Mouse (Mus musculus): ENCODE measurements around the gene Rhcg. TPM values are rescaled to one million over a fixed set of nuclear protein-coding genes. Genes with fewer than 3 reads are reported as not detected.

Rhcg gene
- polyA plus RNA-seq, 1 experiment: 170 TPM

DNA sequence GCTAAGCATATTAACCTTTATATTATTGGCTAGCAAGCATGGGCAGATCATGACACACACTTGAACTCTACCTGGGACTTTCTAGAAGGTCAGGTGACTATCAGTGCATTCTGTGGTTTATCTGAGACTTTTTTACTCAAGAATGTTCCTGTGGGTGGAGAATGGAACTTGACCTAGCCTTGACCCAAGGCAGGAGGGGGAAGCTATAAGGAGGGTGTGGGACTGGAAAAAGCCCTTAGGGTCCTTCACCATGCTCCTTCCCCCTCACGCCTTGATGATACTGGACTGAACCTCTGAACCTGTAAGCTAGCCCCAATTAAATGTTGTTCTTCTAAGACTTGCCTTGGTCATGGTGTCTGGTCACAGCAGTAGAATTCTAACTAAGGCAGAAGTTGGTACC is 36.7 kb upstream of the Rhcg start:
- 86% methylated on average over 1 of the region's 1 CpGs for WGBS
- TF ChIP-seq CTCF (conservative IDR thresholded peaks at IDR 0.05; ENCODE audit: insufficient read depth, insufficient read length, low read depth, low read length) (no peak), POLR2A (IDR thresholded peaks at IDR 0.05; ENCODE audit: low read depth, low read length) (no peak)
- Histone ChIP-seq H3K36me3 (ENCODE audit: control insufficient read depth, insufficient read depth, low read length) (no peaks in the 10 kb centered on the region), H3K27ac (ENCODE audit: insufficient read depth, low read depth, low read length) (no peak overlapping the region), H3K4me3 (ENCODE audit: insufficient read depth, low read depth, low read length) (no peak overlapping the region), H3K4me1 (ENCODE audit: control insufficient read depth, insufficient read depth, low read length) (no peaks in the 10 kb centered on the region), H3K27me3 (replicated peaks; ENCODE audit: control insufficient read depth, insufficient read depth, low read length) (no peaks in the 10 kb centered on the region)
- no peak for DNase-seq

- no peak overlapping the region for H3K27ac ChIP-seq (ENCODE audit: insufficient read depth, low read depth, low read length)
- no peaks in the 10 kb centered on the region for H3K36me3 ChIP-seq (ENCODE audit: control insufficient read depth, insufficient read depth, low read length)
- peak; percentile 54 for DNase-seq
- H3K27me3 ChIP-seq (replicated peaks; ENCODE audit: control insufficient read depth, insufficient read depth, low read length): no peaks in the 10 kb centered on the region
- WGBS: 9% methylated on average over 3 of the region's 3 CpGs
- no peaks in the 10 kb centered on the region for H3K4me1 ChIP-seq (ENCODE audit: control insufficient read depth, insufficient read depth, low read length)
- TF ChIP-seq CTCF (conservative IDR thresholded peaks at IDR 0.05; ENCODE audit: insufficient read depth, insufficient read length, low read depth, low read length) (peak; percentile 69), POLR2A (IDR thresholded peaks at IDR 0.05; ENCODE audit: low read depth, low read length) (no peak)
- H3K4me3 ChIP-seq (ENCODE audit: insufficient read depth, low read depth, low read length): no peak overlapping the region
Observed at GRCm38 (mm10) chr7:79649005-79649404, 31.5 kb upstream of the Rhcg start.

- H3K27ac ChIP-seq (ENCODE audit: insufficient read depth, low read depth, low read length): peak overlapping the region; percentile 2; the same call in 1 of the 2 replicates
- H3K36me3 ChIP-seq (ENCODE audit: control insufficient read depth, insufficient read depth, low read length): no peaks in the 10 kb centered on the region
- WGBS: 57% methylated on average over 3 of the region's 3 CpGs
- no peaks in the 10 kb centered on the region for H3K4me1 ChIP-seq (ENCODE audit: control insufficient read depth, insufficient read depth, low read length)
- no peak overlapping the region for H3K4me3 ChIP-seq (ENCODE audit: insufficient read depth, low read depth, low read length)
- no peaks in the 10 kb centered on the region for H3K27me3 ChIP-seq (replicated peaks; ENCODE audit: control insufficient read depth, insufficient read depth, low read length)
- TF ChIP-seq POLR2A (IDR thresholded peaks at IDR 0.05; ENCODE audit: low read depth, low read length) (no peak), CTCF (conservative IDR thresholded peaks at IDR 0.05; ENCODE audit: insufficient read depth, insufficient read length, low read depth, low read length) (no peak)
- peak; percentile 37 for DNase-seq
Observed at GRCm38 (mm10) chr7:79647233-79647632, 29.8 kb upstream of the Rhcg start.

DNA sequence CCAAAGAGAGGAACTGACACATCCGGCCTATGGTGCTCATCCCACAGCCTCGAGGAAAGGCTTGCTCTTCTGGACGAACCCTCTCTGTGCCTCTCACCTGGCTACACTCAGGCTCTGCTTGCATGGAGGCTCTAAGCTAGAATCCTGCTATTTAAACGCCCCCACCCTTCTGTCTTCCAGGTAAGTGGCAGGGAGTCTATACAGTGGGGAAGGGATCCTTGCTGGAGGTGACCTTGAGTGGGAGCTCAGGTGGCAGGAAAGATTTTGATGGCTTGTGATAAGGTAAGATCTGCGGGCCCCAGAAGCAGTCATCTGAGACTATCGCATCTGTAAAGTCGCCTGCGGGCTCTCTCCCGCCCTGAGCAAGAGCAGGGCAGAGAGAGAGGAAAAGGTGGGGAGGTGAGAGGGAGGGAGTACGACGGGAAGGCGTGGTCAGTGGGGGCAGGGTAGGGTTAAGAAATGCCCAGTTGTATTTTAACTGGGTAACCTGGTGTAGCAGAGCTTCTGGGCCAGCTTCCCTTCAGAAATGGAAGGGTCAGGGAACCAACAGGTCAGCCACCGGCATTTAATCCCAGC is 14.4 kb upstream of the Rhcg start:
- Histone ChIP-seq H3K27me3 (replicated peaks; ENCODE audit: control insufficient read depth, insufficient read depth, low read length) (no peaks in the 10 kb centered on the region; the same call in 1 of the 2 replicates), H3K4me3 (ENCODE audit: insufficient read depth, low read depth, low read length) (no peak overlapping the region), H3K36me3 (ENCODE audit: control insufficient read depth, insufficient read depth, low read length) (no peaks in the 10 kb centered on the region), H3K4me1 (ENCODE audit: control insufficient read depth, insufficient read depth, low read length) (no peaks in the 10 kb centered on the region; the same call in 1 of the 2 replicates), H3K27ac (ENCODE audit: insufficient read depth, low read depth, low read length) (peak overlapping the region; percentile 70)
- 24% methylated on average over 13 of the region's 13 CpGs for WGBS
- DNase-seq: peak; percentile 62
- no peak for TF ChIP-seq CTCF (conservative IDR thresholded peaks at IDR 0.05; ENCODE audit: insufficient read depth, insufficient read length, low read depth, low read length)
- no peak for TF ChIP-seq POLR2A (IDR thresholded peaks at IDR 0.05; ENCODE audit: low read depth, low read length)

GRCm38 (mm10) chr7:79628271-79628913 is 10.9 kb upstream of the Rhcg start:
- WGBS: 39% methylated on average over 4 of the region's 4 CpGs
- H3K36me3 ChIP-seq (ENCODE audit: control insufficient read depth, insufficient read depth, low read length): no peaks in the 10 kb centered on the region
- no peaks in the 10 kb centered on the region; the same call in 1 of the 2 replicates for H3K4me1 ChIP-seq (ENCODE audit: control insufficient read depth, insufficient read depth, low read length)
- peak; percentile 38 for DNase-seq
- TF ChIP-seq POLR2A (IDR thresholded peaks at IDR 0.05; ENCODE audit: low read depth, low read length) (no peak), CTCF (conservative IDR thresholded peaks at IDR 0.05; ENCODE audit: insufficient read depth, insufficient read length, low read depth, low read length) (no peak)
- H3K4me3 ChIP-seq (ENCODE audit: insufficient read depth, low read depth, low read length): no peak overlapping the region
- no peaks in the 10 kb centered on the region; the same call in 1 of the 2 replicates for H3K27me3 ChIP-seq (replicated peaks; ENCODE audit: control insufficient read depth, insufficient read depth, low read length)
- peak overlapping the region; percentile 3; the same call in 1 of the 2 replicates for H3K27ac ChIP-seq (ENCODE audit: insufficient read depth, low read depth, low read length)

GRCm38 (mm10) chr7:79626170-79626569 is 8.7 kb upstream of the Rhcg start:
- WGBS: 84% methylated on average over 5 of the region's 5 CpGs

GRCm38 (mm10) chr7:79623086-79623485 is 5.6 kb upstream of the Rhcg start:
- H3K27ac ChIP-seq (ENCODE audit: insufficient read depth, low read depth, low read length): no peak overlapping the region
- no peaks in the 10 kb centered on the region for H3K27me3 ChIP-seq (replicated peaks; ENCODE audit: control insufficient read depth, insufficient read depth, low read length)
- no peak for DNase-seq
- H3K36me3 ChIP-seq (ENCODE audit: control insufficient read depth, insufficient read depth, low read length): no peaks in the 10 kb centered on the region
- TF ChIP-seq POLR2A (IDR thresholded peaks at IDR 0.05; ENCODE audit: low read depth, low read length): no peak
- TF ChIP-seq CTCF (conservative IDR thresholded peaks at IDR 0.05; ENCODE audit: insufficient read depth, insufficient read length, low read depth, low read length): no peak
- 44% methylated on average over 8 of the region's 8 CpGs for WGBS
- no peak overlapping the region for H3K4me3 ChIP-seq (ENCODE audit: insufficient read depth, low read depth, low read length)
- no peaks in the 10 kb centered on the region for H3K4me1 ChIP-seq (ENCODE audit: control insufficient read depth, insufficient read depth, low read length)

More at GRCm38 (mm10) chr7:79626170-79626569, 8.7 kb upstream of the Rhcg start:
- no peak overlapping the region for H3K27ac ChIP-seq (ENCODE audit: insufficient read depth, low read depth, low read length)
- no peak overlapping the region for H3K4me3 ChIP-seq (ENCODE audit: insufficient read depth, low read depth, low read length)
- no peaks in the 10 kb centered on the region for H3K36me3 ChIP-seq (ENCODE audit: control insufficient read depth, insufficient read depth, low read length)
- DNase-seq: no peak
- no peaks in the 10 kb centered on the region for H3K27me3 ChIP-seq (replicated peaks; ENCODE audit: control insufficient read depth, insufficient read depth, low read length)
- no peaks in the 10 kb centered on the region; the same call in 1 of the 2 replicates for H3K4me1 ChIP-seq (ENCODE audit: control insufficient read depth, insufficient read depth, low read length)
- no peak for TF ChIP-seq CTCF (conservative IDR thresholded peaks at IDR 0.05; ENCODE audit: insufficient read depth, insufficient read length, low read depth, low read length)
- no peak for TF ChIP-seq POLR2A (IDR thresholded peaks at IDR 0.05; ENCODE audit: low read depth, low read length)

Data from kidney, adult 2 months (tissue).